Mouse (Mus musculus) thymus, postnatal 4 days (tissue): ENCODE measurements at regions not wholly inside any gene's neighbourhood (a gene's known extent, or its start where the extent isn't known, plus 50 kb on each side); places are given as distances from the start of the nearest gene placed in this dataset.
A peak's percentile ranks its signal among the peaks of the same experiment; 100 is the strongest.

Source experiments
- DNase-seq: peaks from one replicate; pipeline ENCODE4 v3.0.0; 2021

DNA sequence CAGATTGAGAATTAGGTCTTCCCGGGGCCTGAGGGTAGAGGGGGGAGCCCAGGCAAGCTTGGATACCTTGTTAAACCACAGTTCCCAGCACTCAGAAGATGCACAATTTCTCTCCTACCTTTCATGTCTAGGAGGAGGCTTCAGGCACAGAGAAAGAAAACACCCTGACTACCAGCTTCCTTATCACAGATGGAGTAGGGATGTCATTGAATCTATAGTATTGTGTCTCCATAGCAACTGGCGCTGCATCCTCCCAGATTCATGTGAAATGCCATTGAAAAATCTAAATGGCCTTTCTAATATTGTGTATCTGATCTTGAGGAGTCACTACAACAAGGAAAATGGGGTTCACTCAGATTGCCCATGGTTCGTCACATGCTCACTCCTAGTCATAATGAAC, 88.8 kb upstream of the Zkscan2 start:
- DNase-seq, result no peak

DNA sequence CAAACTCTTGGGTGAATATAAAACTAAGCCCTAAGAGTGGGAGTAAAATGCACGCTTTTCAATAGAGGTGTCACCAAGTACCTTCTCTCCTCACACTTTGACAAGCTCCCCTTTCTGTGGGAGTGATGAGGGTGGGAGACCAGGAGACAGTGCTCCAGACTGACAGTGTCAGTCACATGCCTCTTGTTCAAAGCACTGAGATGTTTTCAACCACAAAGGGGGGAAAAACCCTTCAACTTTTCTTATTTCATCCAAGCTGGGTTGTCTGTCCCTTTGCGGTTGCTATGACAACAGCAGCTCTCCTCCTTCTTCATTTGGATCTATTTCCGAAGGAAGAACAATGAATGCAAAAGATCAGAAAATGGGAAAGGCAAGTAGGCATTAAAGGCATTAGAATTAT, 73.5 kb upstream of the Zkscan2 start:
- DNase-seq, result no peak

DNA sequence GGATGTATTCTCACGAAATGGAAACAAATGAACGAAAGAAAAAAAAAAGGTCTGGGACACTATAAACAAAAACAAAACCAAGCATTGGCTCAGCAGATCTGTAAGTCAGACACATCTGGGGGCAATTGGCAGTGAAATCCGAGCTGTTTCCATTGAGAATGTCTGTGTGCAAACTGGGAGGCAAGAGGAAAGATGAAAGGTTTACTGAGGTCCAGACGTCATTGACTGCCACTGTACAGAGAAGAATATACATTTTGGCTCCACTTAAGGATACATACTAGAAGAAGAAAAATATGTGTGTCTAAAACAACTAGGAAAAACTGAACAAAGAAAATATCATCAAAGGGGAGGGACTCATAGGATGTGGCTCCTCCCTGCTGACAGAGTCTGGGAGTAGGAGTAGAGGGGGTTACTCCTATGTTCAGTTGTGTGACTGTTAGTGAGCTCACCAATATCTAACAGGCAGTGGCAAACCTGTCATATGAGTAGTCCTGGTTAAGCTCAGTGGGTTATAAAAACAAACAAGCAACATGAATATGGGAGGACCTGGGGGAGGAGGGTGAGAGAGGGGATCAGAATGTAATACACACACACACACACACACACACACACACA, 72.2 kb upstream of the Zkscan2 start:
- no peak for DNase-seq

DNA sequence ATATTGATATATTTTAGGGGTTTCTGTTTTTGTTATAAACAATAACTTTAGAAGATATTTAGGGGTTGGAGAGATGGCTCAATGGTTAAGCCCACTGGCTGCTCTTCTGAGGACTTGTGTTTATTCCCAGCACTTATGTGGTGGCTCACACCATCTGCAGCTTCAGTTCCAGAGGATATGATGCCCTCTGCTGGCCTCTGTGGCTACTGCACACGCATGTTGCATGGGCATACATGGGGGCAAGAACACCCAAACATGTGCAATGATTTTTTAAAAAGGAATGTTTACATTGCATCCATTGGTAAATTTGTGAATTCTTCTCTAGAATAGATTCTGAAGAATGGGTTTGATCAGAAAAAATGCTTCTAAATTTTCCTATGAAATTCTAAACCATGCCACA, 66.0 kb upstream of the Zkscan2 start:
- peak; percentile 28 for DNase-seq

DNA sequence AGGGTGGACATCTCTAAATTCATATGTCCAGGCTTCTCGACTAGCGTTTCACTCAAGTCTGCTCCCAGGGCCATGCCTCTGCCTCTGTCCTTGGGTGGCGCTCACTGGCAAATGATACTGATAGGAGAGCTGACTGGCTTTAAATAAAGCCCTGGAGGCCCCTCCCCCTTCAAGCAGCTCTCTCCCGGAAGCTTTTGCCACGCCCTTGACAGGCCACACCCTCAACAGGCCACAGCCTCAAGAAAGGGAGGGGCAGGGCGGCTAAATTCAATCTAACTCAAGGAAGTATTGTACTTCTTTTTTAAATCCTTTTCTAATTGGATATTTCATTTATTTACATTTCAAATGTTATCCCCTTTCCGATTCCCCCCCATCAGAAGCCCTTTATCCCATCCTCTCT, 59.3 kb upstream of the Zkscan2 start:
- no peak for DNase-seq
